Mouse (Mus musculus): ENCODE data around the gene Frat1. TPM values are rescaled to one million over a fixed set of nuclear protein-coding genes. Genes with fewer than 3 reads are reported as not detected.

Gene Frat1
- polyA plus RNA-seq (2015; fragmentation: Nextera tagmentation; extraction: Ambion mirVana), result 25.6 and 27.8 TPM in 2 replicates

DNA sequence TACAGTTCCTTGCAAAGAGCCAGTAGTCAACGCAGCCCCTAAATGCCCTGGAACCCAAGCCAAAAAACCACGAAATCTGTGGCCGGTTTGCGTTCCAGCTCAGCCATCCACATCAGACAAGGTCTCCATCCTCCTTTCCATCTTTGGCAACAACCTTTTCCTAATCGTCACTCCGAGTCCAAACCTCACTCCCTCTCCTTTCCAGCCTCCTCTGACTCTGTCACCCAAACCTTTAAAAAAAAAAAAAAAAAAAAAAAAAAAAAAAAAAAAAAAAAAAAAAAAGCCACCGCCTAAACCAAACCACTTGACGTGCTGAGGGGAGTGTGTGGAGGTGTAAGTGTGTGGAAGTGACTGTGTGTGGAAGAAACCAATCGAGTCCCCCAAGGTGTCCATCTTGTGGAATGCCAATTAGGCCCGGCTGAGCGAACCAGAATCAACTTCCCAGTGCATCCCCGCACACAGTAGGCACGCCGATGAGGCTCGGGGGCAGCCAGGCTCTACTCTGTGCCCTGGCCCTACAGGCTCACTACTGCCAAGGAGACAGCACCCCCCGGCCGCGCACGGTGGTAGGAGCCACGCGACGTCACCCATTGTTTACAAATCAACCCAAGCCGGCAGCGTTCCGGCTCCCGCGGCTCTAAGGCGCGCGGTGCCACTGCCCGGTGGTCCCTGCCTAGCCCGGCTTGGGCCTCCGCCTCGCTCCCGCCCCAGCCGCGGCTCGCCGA is at the start of gene Frat1:
Gene Frat1 (plus strand): TSS at position 590 of the 725 bp plus-strand sequence.
- peaks cover 34% of the 10 kb centered on the region for H3K4me1 ChIP-seq (replicated peaks)
- peak within 1 kb of the TSS; percentile 83 for H3K4me3 ChIP-seq
- peak within 1 kb of the TSS; percentile 96 for H3K4me2 ChIP-seq
- peaks cover 8% of the 10 kb centered on the region for H3K27me3 ChIP-seq
- no peaks in the 10 kb centered on the region for H3K36me3 ChIP-seq
- peak; percentile 99 for ATAC-seq (ENCODE audit: low FRiP score)
- H3K27ac ChIP-seq, result peak within 1 kb of the TSS; percentile 95
- under 1% methylated on average over 39 of the region's 39 CpGs for WGBS
- peak within 1 kb of the TSS; percentile 93 for H3K9ac ChIP-seq
- H3K9me3 ChIP-seq, result no peaks in the 10 kb centered on the region

DNA sequence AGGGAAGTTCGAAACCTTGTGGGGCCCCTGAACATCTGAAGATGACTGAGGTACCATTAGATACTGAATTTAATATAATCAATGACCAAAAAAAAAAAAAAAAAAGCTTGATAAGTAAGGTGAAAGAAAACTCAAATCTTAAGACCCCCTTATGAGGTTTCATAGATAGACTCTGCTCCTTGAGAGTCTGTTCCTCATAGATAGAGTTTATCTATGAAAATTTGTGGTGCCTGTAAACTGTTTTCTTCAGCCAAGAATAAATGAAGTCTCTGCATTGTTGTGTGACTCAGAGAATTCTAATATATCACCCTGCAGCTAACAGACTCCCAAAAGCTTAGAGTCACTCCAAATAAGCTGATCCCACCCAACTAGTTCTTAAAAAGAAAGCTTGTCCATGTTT is 42.9 kb upstream of the Frat1 start:
- Histone ChIP-seq H3K4me2 (no peak overlapping the region), H3K9me3 (no peaks in the 10 kb centered on the region), H3K4me1 (replicated peaks) (no peaks in the 10 kb centered on the region), H3K4me3 (no peak overlapping the region), H3K27me3 (no peaks in the 10 kb centered on the region), H3K36me3 (peaks cover 14% of the 10 kb centered on the region), H3K27ac (no peak overlapping the region), H3K9ac (no peak overlapping the region)
- WGBS, result 90% methylated on average over 1 of the region's 1 CpGs
- ATAC-seq (ENCODE audit: low FRiP score), result no peak

DNA sequence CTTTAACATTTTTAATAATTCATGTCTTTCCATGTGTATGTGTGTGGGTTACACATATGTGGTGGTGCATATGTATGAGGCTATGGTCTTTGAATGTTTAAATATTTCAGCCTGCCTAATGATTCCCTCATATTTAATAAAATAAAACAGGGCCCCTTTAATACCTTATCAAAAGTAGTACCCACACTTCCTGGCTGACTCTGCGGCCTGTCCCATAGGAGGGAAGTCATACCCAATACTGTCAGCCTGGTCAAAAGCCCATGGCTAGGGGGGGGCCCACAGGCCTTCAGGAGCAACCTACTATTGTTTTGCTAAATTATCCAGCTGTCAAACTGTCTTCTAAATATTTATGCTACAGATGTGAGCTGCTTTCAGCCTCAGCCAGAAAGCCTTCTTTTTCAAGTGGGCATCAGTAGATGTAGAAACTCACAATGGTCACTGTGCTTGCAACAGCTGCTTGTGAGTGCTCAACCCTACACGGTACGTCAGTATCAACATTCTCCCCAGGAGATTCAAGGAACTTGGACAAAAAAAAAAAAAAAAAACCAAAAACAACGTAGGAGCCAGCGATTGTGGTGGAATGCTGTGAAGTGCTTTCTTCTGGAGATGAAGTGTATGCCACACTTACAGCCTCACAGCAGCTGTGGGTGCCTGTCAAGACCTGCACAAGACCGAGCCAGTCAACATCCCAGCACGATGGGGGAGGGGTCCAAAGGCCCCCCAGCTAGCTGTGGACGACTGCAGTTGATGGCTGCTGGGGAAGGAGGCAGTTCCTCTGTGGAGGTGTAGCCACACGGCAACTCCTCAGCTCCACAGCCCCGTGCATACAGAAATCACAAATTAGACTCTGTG is 40.4 kb upstream of the Frat1 start:
- Histone ChIP-seq H3K9me3 (no peaks in the 10 kb centered on the region), H3K27ac (no peak overlapping the region), H3K36me3 (peaks cover 14% of the 10 kb centered on the region), H3K4me1 (replicated peaks) (no peaks in the 10 kb centered on the region), H3K4me3 (no peak overlapping the region), H3K4me2 (no peak overlapping the region), H3K27me3 (no peaks in the 10 kb centered on the region), H3K9ac (no peak overlapping the region)
- ATAC-seq (ENCODE audit: low FRiP score), result no peak
- 77% methylated on average over 10 of the region's 10 CpGs for WGBS

DNA sequence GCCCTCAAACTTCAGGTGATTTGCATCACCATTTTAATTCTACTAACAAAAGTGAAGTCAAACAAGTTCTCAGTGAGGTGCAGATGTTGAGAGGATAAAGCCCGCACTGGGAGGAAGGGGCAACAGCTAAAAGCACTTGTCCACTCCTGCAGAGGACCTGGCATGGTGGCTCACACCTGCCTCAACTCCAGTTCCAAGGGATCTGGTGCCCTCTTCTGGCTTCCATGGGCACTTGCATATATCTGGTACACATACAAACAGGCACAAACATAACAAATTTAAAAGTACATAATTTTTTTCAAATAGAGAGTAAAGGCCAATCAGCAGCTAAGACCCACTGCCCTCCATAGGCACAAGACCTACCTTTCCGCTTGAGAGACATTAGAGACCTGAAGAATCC is 38.4 kb upstream of the Frat1 start:
- Histone ChIP-seq H3K4me3 (no peak overlapping the region), H3K4me2 (no peak overlapping the region), H3K27ac (no peak overlapping the region), H3K4me1 (replicated peaks) (no peaks in the 10 kb centered on the region), H3K36me3 (peaks cover 2% of the 10 kb centered on the region), H3K27me3 (no peaks in the 10 kb centered on the region), H3K9me3 (no peaks in the 10 kb centered on the region), H3K9ac (no peak overlapping the region)
- no peak for ATAC-seq (ENCODE audit: low FRiP score)
- 93% methylated on average over 2 of the region's 2 CpGs for WGBS

DNA sequence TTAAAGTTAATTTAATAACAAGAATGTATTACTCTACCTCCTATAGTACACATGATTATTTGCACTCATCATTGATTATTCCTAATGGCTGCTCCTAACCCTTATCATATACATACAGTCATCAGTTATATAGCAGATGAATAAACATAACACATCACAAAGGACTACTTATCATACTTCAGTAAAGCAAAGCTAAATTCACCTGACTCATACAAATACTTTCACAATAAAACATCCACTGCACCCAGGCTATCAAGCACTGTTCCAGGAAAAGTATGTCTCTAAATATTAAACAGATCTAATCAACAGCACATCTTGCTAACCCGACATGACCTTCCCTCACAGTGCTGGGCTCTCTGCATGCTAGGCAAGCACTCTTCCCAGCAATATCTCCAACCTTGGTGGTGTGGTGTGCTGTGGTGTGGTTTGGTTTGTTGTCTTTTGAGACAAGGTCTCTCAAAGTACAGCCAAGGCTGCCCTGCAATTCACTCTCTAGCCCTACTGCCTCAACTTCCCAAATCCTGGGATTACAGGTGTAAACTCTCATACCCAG is 36.8 kb upstream of the Frat1 start:
- H3K4me2 ChIP-seq, result no peak overlapping the region
- no peaks in the 10 kb centered on the region; the same call in 1 of the 2 replicates for H3K36me3 ChIP-seq
- H3K27me3 ChIP-seq, result no peaks in the 10 kb centered on the region
- no peak for ATAC-seq (ENCODE audit: low FRiP score)
- no peaks in the 10 kb centered on the region for H3K4me1 ChIP-seq (replicated peaks)
- no peak overlapping the region for H3K9ac ChIP-seq
- 92% methylated on average over 1 of the region's 1 CpGs for WGBS
- H3K27ac ChIP-seq, result no peak overlapping the region
- no peaks in the 10 kb centered on the region for H3K9me3 ChIP-seq
- H3K4me3 ChIP-seq, result no peak overlapping the region

DNA sequence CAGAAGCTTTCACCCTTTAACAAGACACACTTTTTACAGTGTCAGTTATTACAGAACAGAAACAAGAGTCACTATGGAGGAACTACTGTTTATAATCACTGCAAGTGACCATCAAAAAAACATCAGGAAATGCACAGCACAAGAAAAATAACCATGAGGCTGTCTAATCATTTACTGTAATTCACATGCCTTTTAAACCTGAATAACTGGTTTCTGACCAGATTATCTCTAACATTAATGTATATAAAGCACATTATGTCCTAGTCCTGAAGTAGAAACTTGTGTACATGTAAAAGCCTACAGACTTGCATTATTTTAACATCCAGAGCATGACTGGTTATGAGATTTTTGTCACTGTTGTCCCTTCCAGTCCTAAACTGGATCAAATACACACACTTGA is 35.8 kb upstream of the Frat1 start:
- ATAC-seq (ENCODE audit: low FRiP score), result no peak
- Histone ChIP-seq H3K4me3 (no peak overlapping the region), H3K27me3 (no peaks in the 10 kb centered on the region), H3K4me2 (no peak overlapping the region), H3K9ac (no peak overlapping the region), H3K36me3 (no peaks in the 10 kb centered on the region; the same call in 1 of the 2 replicates), H3K27ac (no peak overlapping the region), H3K9me3 (no peaks in the 10 kb centered on the region), H3K4me1 (replicated peaks) (no peaks in the 10 kb centered on the region)

DNA sequence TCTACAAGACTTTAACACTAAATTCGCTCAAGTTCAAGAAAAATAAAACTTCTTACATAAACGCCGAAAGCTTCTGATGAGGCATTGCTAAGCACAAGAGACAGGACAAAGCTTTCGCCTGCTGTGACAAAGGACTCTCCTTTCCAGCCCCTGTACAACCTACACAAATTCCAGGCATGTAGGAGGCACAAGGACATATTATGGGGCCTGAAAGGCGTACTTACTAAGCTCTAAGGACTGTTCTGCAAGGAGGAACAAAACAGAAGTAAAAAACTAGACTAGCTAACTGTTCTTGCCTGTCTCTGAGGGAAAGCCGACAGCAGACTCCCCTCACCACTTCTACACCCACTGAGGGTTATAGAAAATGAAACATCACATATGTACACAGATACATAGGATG is 34.9 kb upstream of the Frat1 start:
- no peaks in the 10 kb centered on the region for H3K27me3 ChIP-seq
- 81% methylated on average over 6 of the region's 6 CpGs for WGBS
- peaks cover 1% of the 10 kb centered on the region for H3K4me1 ChIP-seq (replicated peaks)
- H3K9me3 ChIP-seq, result no peaks in the 10 kb centered on the region
- no peak for ATAC-seq (ENCODE audit: low FRiP score)
- H3K4me2 ChIP-seq, result no peak overlapping the region
- no peak overlapping the region for H3K27ac ChIP-seq
- H3K36me3 ChIP-seq, result no peaks in the 10 kb centered on the region
- no peak overlapping the region for H3K9ac ChIP-seq
- no peak overlapping the region for H3K4me3 ChIP-seq

DNA sequence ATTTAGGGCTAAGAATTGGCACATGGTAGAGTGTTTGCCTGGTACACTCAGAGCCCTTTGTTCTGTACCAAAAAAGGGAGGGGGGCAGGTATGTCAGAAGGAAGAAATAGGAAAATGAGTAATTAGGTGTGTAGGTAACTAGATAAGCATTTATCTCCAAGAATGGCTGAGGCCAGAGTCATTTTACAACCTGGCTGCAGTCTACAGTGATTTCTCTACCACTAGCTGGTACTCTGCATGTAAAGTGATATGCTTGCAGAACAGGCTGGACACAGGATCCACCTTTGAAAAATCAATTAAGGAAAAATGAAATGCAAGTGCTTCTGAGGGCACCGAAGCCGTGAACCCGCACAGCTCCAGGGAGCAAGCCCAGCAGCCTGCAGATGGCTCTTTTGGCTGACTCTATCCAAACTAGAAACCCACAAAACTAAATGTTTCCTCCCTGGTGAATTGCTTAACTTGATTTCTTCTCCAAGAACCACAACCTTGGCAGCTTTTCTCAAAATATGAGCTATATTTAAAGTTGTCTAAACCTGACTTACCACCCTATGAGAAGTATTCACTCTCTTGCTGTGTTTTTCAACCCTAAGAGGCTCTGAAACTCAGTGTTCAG is 33.5 kb upstream of the Frat1 start:
- Histone ChIP-seq H3K27ac (no peak overlapping the region), H3K4me2 (no peak overlapping the region), H3K36me3 (no peaks in the 10 kb centered on the region), H3K27me3 (0 out of 2 replicates have a peak, but pooled peaks cover 3% of the 10 kb centered on the region), H3K9me3 (no peaks in the 10 kb centered on the region), H3K4me3 (no peak overlapping the region), H3K9ac (no peak overlapping the region), H3K4me1 (replicated peaks) (peaks cover 15% of the 10 kb centered on the region)
- no peak for ATAC-seq (ENCODE audit: low FRiP score)
- WGBS, result 83% methylated on average over 3 of the region's 3 CpGs

DNA sequence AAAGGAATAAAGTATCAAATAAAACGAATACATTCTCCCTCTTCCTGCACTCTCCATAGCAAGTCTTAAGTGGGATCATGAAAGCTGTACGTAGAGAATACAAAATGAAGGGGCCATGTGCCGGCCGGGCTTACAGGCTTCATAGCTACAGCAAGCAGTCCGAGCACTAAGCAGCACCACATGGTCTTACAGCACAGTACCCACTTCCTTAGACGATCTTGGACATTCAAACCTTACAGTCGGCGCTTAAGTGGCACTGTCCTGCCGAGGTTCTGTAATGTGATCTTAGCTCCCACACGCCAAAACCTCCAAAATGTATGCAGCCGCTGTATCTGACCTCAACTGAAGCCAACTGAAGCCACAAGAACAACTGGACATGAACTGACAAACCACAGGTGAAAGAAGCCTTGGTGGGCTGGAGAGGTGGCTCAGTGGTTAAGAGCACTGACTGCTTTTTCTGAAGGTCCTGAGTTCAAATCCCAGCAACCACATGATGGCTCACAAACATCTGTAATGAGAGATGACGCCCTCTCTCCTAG is 32.9 kb upstream of the Frat1 start:
- Histone ChIP-seq H3K9ac (no peak overlapping the region), H3K27me3 (0 out of 2 replicates have a peak, but pooled peaks cover 3% of the 10 kb centered on the region), H3K9me3 (no peaks in the 10 kb centered on the region), H3K4me2 (no peak overlapping the region), H3K27ac (no peak overlapping the region), H3K4me1 (replicated peaks) (peaks cover 16% of the 10 kb centered on the region), H3K36me3 (no peaks in the 10 kb centered on the region), H3K4me3 (no peak overlapping the region)
- ATAC-seq (ENCODE audit: low FRiP score), result no peak
- 84% methylated on average over 12 of the region's 12 CpGs for WGBS

DNA sequence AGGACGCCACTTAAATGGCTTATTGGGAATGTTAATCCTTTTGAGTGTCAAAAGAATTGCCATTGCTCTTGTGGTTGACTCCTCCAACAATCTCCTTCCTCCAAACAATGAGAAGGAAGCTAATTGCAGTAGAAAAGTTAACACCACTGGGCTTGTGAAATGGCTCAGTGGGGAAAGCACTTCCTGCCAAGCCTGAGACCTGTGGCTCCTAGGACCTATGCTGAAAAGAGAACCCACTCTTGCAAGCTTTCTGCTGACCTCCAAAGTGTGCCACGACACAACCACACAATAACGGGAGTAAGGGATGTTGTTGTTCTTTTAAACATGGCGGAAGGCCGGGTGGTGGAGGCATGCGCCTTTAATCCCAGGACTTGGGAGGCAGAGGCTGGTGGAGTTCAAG is 32.2 kb upstream of the Frat1 start:
- Histone ChIP-seq H3K4me2 (no peak overlapping the region), H3K4me3 (no peak overlapping the region), H3K27me3 (0 out of 2 replicates have a peak, but pooled peaks cover 3% of the 10 kb centered on the region), H3K36me3 (no peaks in the 10 kb centered on the region), H3K27ac (no peak overlapping the region), H3K4me1 (replicated peaks) (peaks cover 19% of the 10 kb centered on the region), H3K9me3 (no peaks in the 10 kb centered on the region), H3K9ac (no peak overlapping the region)
- ATAC-seq (ENCODE audit: low FRiP score), result no peak
- WGBS, result 91% methylated on average over 6 of the region's 6 CpGs

DNA sequence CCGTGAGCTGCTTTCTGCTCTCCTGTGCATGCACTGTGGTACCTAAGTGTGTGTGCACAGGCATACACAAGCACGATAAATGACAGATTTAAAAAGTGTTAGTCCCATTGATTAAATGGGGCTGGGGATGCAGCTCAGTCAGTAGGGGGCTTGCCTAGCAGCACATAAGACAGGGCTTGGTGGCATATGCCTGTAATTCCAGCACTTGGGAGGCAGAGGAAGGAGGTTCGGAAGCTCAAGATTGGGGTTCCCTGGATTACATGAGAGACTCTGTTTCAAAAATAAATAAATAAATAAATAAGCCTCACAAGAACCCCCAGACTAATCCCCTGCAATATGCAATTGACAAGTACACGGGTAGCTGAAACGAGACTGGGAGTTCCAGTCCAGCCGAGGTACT is 29.3 kb upstream of the Frat1 start:
- peaks cover 19% of the 10 kb centered on the region for H3K4me1 ChIP-seq (replicated peaks)
- H3K4me3 ChIP-seq, result peak overlapping the region; percentile 90
- 49% methylated on average over 6 of the region's 6 CpGs for WGBS
- ATAC-seq (ENCODE audit: low FRiP score), result no peak
- H3K27me3 ChIP-seq, result 0 out of 2 replicates have a peak, but pooled peaks cover 3% of the 10 kb centered on the region
- H3K4me2 ChIP-seq, result peak overlapping the region; percentile 88
- H3K9ac ChIP-seq, result peak overlapping the region; percentile 84
- H3K27ac ChIP-seq, result no peak overlapping the region
- H3K36me3 ChIP-seq, result no peaks in the 10 kb centered on the region
- no peaks in the 10 kb centered on the region for H3K9me3 ChIP-seq

Data from hindbrain, embryonic 13.5 days (tissue).